Mouse (Mus musculus): ENCODE results near the gene Ikbke. TPM values are rescaled to one million over a fixed set of nuclear protein-coding genes. Genes with fewer than 3 reads are reported as not detected.
"Not testable (repeated sequence)": the region's sequence is repeated elsewhere in the genome, so short reads cannot be mapped to it uniquely, and the experiment has no call there.

Ikbke gene
- polyA plus RNA-seq (2015; fragmentation: Nextera tagmentation; extraction: Ambion mirVana) = 0.73 and 0.77 TPM in 2 replicates

GRCm38 (mm10) chr1:131279456-131279776 is at the start of gene Ikbke:
Gene Ikbke (minus strand): TSS chr1:131279606.
- WGBS = 52% methylated on average over 4 of the region's 4 CpGs
- no peaks in the 10 kb centered on the region for H3K36me3 ChIP-seq (ENCODE audit: control insufficient read depth, insufficient read depth, low read length)
- ATAC-seq = no peak
- H3K27me3 ChIP-seq (ENCODE audit: control insufficient read depth, insufficient read depth, low read depth, low read length) = no peaks in the 10 kb centered on the region
- H3K9me3 ChIP-seq (replicated peaks; ENCODE audit: control insufficient read depth, low read length, poor library complexity, severe bottlenecking) = no peaks in the 10 kb centered on the region
- no peak within 1 kb of the TSS for H3K4me2 ChIP-seq (ENCODE audit: low read length)
- no peak within 1 kb of the TSS for H3K27ac ChIP-seq (ENCODE audit: low read length)
- H3K4me1 ChIP-seq (ENCODE audit: control insufficient read depth, insufficient read depth, low read length) = no peaks in the 10 kb centered on the region
- no peak within 1 kb of the TSS for H3K4me3 ChIP-seq (ENCODE audit: low read depth, low read length)
- H3K9ac ChIP-seq (ENCODE audit: low read depth, low read length) = no peak within 1 kb of the TSS

DNA sequence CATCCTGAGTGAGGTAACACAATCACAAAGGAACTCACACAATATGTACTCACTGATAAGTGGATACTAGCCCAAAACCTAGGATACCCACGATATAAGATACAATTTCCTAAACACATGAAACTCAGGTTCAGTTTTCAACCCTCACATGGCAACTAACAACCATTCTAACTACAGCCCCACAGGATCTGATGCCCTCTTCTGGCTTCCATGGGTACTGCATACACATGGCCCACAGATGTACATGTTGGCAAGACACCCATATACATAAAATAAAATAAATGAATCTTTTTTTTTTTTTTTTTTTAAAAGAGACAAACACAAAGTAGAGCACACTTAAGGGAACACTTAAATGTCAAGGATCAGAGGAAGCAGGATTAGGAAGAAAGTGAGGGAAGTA is 49.7 kb upstream of the Ikbke start:
- not testable (repeated sequence) for H3K4me1 ChIP-seq (ENCODE audit: control insufficient read depth, insufficient read depth, low read length); ATAC-seq; H3K4me2 ChIP-seq (ENCODE audit: low read length); H3K27ac ChIP-seq (ENCODE audit: low read length); H3K27me3 ChIP-seq (ENCODE audit: control insufficient read depth, insufficient read depth, low read depth, low read length); H3K9ac ChIP-seq (ENCODE audit: low read depth, low read length); H3K9me3 ChIP-seq (replicated peaks; ENCODE audit: control insufficient read depth, low read length, poor library complexity, severe bottlenecking); H3K4me3 ChIP-seq (ENCODE audit: low read depth, low read length)
- H3K36me3 ChIP-seq (ENCODE audit: control insufficient read depth, insufficient read depth, low read length) = peaks cover 16% of the 10 kb centered on the region
- 89% methylated on average over 1 of the region's 1 CpGs for WGBS

DNA sequence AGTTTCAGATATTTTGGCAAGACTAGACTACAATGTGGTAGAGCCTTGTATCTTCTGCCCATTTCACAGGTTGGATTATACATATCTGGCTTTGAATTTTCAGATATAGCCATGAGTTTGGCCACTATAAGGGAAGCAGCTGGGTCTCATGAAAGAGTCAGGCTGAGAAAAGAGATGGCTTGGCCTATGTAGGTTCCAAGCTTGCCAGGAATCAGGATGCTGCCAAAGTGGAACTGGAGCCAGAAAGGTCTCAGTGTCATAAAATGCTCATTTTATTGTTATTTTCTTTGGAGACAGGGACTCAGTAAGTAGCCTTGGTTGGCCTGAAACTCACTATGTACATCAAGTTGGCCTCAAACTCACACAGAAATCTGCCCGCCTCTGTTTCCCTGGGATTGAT is 47.8 kb upstream of the Ikbke start:
- Histone ChIP-seq H3K9ac (ENCODE audit: low read depth, low read length) (no peak overlapping the region), H3K4me3 (ENCODE audit: low read depth, low read length) (no peak overlapping the region), H3K9me3 (replicated peaks; ENCODE audit: control insufficient read depth, low read length, poor library complexity, severe bottlenecking) (no peaks in the 10 kb centered on the region), H3K27me3 (ENCODE audit: control insufficient read depth, insufficient read depth, low read depth, low read length) (no peaks in the 10 kb centered on the region), H3K4me1 (ENCODE audit: control insufficient read depth, insufficient read depth, low read length) (no peaks in the 10 kb centered on the region), H3K36me3 (ENCODE audit: control insufficient read depth, insufficient read depth, low read length) (peaks cover 16% of the 10 kb centered on the region), H3K27ac (ENCODE audit: low read length) (no peak overlapping the region), H3K4me2 (ENCODE audit: low read length) (no peak overlapping the region)
- WGBS = 95% methylated on average over 1 of the region's 1 CpGs
- ATAC-seq = no peak

DNA sequence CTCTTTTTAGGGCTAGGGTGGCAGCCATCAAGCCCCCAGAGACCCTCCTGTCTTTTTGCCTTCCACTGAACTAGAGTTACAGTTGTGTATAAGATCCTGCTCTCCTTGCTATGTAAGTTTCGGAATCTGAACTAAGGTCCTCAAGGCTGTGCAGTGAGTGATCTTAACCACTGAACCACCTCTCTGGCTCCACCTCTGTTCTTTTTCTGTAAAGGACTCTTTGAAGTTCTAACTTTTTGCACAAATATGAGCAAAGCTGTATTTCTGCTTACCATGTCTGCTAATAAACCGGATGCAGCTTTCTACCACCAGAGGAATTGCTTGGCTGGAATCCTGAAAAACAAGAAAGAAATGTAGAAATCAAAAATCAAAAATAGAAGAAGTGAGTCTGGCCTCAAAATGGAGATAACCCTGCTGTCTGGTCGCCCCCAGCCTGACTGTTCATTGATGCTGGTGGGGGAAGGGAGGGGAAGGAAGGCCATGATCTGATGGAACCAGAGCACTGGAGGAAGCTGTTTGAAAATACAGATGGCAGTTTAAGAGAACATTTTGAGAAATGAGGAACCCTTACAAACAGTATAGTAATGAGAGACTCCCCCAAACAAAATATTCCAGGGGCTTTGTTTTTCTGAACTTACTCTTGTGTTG is 45.5 kb upstream of the Ikbke start:
- no peak overlapping the region for H3K4me2 ChIP-seq (ENCODE audit: low read length)
- H3K9me3 ChIP-seq (replicated peaks; ENCODE audit: control insufficient read depth, low read length, poor library complexity, severe bottlenecking) = no peaks in the 10 kb centered on the region
- H3K36me3 ChIP-seq (ENCODE audit: control insufficient read depth, insufficient read depth, low read length) = peaks cover 11% of the 10 kb centered on the region; the same call in 1 of the 2 replicates
- no peak for ATAC-seq
- H3K27ac ChIP-seq (ENCODE audit: low read length) = no peak overlapping the region
- H3K9ac ChIP-seq (ENCODE audit: low read depth, low read length) = no peak overlapping the region
- WGBS = 92% methylated on average over 3 of the region's 3 CpGs
- no peaks in the 10 kb centered on the region for H3K27me3 ChIP-seq (ENCODE audit: control insufficient read depth, insufficient read depth, low read depth, low read length)
- no peaks in the 10 kb centered on the region for H3K4me1 ChIP-seq (ENCODE audit: control insufficient read depth, insufficient read depth, low read length)
- no peak overlapping the region for H3K4me3 ChIP-seq (ENCODE audit: low read depth, low read length)

- WGBS = 91% methylated on average over 3 of the region's 3 CpGs
Measured at GRCm38 (mm10) chr1:131319598-131320330, 40.4 kb upstream of the Ikbke start.

GRCm38 (mm10) chr1:131318397-131318796 is 39.0 kb upstream of the Ikbke start:
- Histone ChIP-seq H3K27me3 (ENCODE audit: control insufficient read depth, insufficient read depth, low read depth, low read length) (no peaks in the 10 kb centered on the region), H3K9me3 (replicated peaks; ENCODE audit: control insufficient read depth, low read length, poor library complexity, severe bottlenecking) (no peaks in the 10 kb centered on the region), H3K36me3 (ENCODE audit: control insufficient read depth, insufficient read depth, low read length) (peaks cover 28% of the 10 kb centered on the region), H3K27ac (ENCODE audit: low read length) (no peak overlapping the region), H3K4me2 (ENCODE audit: low read length) (no peak overlapping the region), H3K4me1 (ENCODE audit: control insufficient read depth, insufficient read depth, low read length) (no peaks in the 10 kb centered on the region), H3K9ac (ENCODE audit: low read depth, low read length) (no peak overlapping the region), H3K4me3 (ENCODE audit: low read depth, low read length) (no peak overlapping the region)
- 95% methylated on average over 2 of the region's 2 CpGs for WGBS
- no peak for ATAC-seq

More at GRCm38 (mm10) chr1:131319598-131320330, 40.4 kb upstream of the Ikbke start:
- H3K4me1 ChIP-seq (ENCODE audit: control insufficient read depth, insufficient read depth, low read length) = no peaks in the 10 kb centered on the region
- H3K9ac ChIP-seq (ENCODE audit: low read depth, low read length) = no peak overlapping the region
- no peaks in the 10 kb centered on the region for H3K27me3 ChIP-seq (ENCODE audit: control insufficient read depth, insufficient read depth, low read depth, low read length)
- ATAC-seq = no peak
- H3K9me3 ChIP-seq (replicated peaks; ENCODE audit: control insufficient read depth, low read length, poor library complexity, severe bottlenecking) = no peaks in the 10 kb centered on the region
- no peak overlapping the region for H3K27ac ChIP-seq (ENCODE audit: low read length)
- no peak overlapping the region for H3K4me3 ChIP-seq (ENCODE audit: low read depth, low read length)
- peaks cover 21% of the 10 kb centered on the region for H3K36me3 ChIP-seq (ENCODE audit: control insufficient read depth, insufficient read depth, low read length)
- no peak overlapping the region for H3K4me2 ChIP-seq (ENCODE audit: low read length)

GRCm38 (mm10) chr1:131317625-131318024 is 38.2 kb upstream of the Ikbke start:
- H3K9ac ChIP-seq (ENCODE audit: low read depth, low read length) = no peak overlapping the region
- no peak overlapping the region for H3K4me3 ChIP-seq (ENCODE audit: low read depth, low read length)
- H3K9me3 ChIP-seq (replicated peaks; ENCODE audit: control insufficient read depth, low read length, poor library complexity, severe bottlenecking) = no peaks in the 10 kb centered on the region
- peaks cover 31% of the 10 kb centered on the region for H3K36me3 ChIP-seq (ENCODE audit: control insufficient read depth, insufficient read depth, low read length)
- H3K4me1 ChIP-seq (ENCODE audit: control insufficient read depth, insufficient read depth, low read length) = no peaks in the 10 kb centered on the region
- ATAC-seq = no peak
- no peak overlapping the region for H3K27ac ChIP-seq (ENCODE audit: low read length)
- WGBS = 93% methylated on average over 5 of the region's 5 CpGs
- H3K4me2 ChIP-seq (ENCODE audit: low read length) = no peak overlapping the region
- H3K27me3 ChIP-seq (ENCODE audit: control insufficient read depth, insufficient read depth, low read depth, low read length) = no peaks in the 10 kb centered on the region

- H3K27ac ChIP-seq (ENCODE audit: low read length) = no peak overlapping the region
- no peaks in the 10 kb centered on the region for H3K4me1 ChIP-seq (ENCODE audit: control insufficient read depth, insufficient read depth, low read length)
- no peaks in the 10 kb centered on the region for H3K27me3 ChIP-seq (ENCODE audit: control insufficient read depth, insufficient read depth, low read depth, low read length)
- ATAC-seq = no peak
- H3K4me2 ChIP-seq (ENCODE audit: low read length) = no peak overlapping the region
- no peaks in the 10 kb centered on the region for H3K9me3 ChIP-seq (replicated peaks; ENCODE audit: control insufficient read depth, low read length, poor library complexity, severe bottlenecking)
- H3K36me3 ChIP-seq (ENCODE audit: control insufficient read depth, insufficient read depth, low read length) = peaks cover 44% of the 10 kb centered on the region
- no peak overlapping the region for H3K9ac ChIP-seq (ENCODE audit: low read depth, low read length)
- 84% methylated on average over 3 of the region's 3 CpGs for WGBS
- H3K4me3 ChIP-seq (ENCODE audit: low read depth, low read length) = no peak overlapping the region
Measured at GRCm38 (mm10) chr1:131311284-131311683, 31.9 kb upstream of the Ikbke start.

- H3K4me1 ChIP-seq (ENCODE audit: control insufficient read depth, insufficient read depth, low read length) = no peaks in the 10 kb centered on the region
- no peak overlapping the region for H3K4me3 ChIP-seq (ENCODE audit: low read depth, low read length)
- no peak overlapping the region for H3K9ac ChIP-seq (ENCODE audit: low read depth, low read length)
- 95% methylated on average over 5 of the region's 5 CpGs for WGBS
- H3K4me2 ChIP-seq (ENCODE audit: low read length) = no peak overlapping the region
- no peaks in the 10 kb centered on the region for H3K27me3 ChIP-seq (ENCODE audit: control insufficient read depth, insufficient read depth, low read depth, low read length)
- no peak for ATAC-seq
- no peak overlapping the region for H3K27ac ChIP-seq (ENCODE audit: low read length)
- H3K9me3 ChIP-seq (replicated peaks; ENCODE audit: control insufficient read depth, low read length, poor library complexity, severe bottlenecking) = no peaks in the 10 kb centered on the region
- H3K36me3 ChIP-seq (ENCODE audit: control insufficient read depth, insufficient read depth, low read length) = peaks cover 42% of the 10 kb centered on the region
Measured at GRCm38 (mm10) chr1:131310237-131310818, 30.9 kb upstream of the Ikbke start.

Measured in midbrain, embryonic 16.5 days (tissue).